Mouse (Mus musculus) T-helper 17 cell (primary cell): ENCODE results near the gene Atg10.

ENCODE experiments used
- in situ Hi-C, 2 experiments: fragments of 300-600 bp; cut with MboI, MseI; formaldehyde crosslinking; loops; 1 replicate in 1 of 2; 2 replicates in 1 of 2; pipeline ENCODE4 v1.15.1; 2025; ENCODE audit warnings: high pct_unique_total_duplicates in 2 of 2

Gene Atg10

DNA sequence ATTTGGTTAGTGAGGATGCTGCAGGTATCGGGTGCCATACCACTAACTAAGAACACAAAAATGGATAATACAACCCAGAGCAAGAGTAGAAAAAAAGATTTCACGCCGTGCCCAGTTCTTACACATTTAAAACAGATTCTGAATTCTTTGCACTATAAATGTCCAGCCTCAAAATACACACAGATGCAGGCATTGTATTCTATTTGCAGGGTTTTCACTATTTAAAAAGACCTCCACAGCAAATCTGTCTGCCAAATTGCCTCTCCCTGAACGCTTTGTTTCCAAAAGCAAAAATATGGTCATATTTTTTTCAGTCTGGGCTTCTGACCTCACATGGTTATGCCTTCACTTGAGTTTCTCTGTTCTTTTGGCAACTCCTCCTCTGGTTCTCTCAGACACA lies 328.9 kb downstream of the Atg10 start:
- in situ Hi-C loops, result no loop called here

DNA sequence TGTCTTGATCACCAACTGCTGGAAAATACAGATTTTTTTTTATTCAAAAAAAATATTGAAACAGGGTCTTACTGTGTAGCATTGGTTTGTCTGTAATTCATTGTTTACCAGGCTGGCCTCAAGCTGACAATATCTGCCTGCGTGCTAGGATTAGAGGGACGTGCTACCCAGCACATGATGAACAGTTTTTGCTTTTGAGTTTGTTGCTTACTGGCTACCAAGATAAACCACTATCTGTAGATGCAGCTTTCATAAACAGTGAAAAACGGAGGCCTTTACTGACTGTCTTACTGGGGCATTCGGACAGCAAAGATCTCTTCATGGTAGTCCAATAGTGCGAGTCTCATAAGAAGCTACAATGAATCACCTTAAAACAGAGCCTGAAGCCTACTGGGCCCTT lies 333.7 kb downstream of the Atg10 start:
- in situ Hi-C loops, result no loop called here

DNA sequence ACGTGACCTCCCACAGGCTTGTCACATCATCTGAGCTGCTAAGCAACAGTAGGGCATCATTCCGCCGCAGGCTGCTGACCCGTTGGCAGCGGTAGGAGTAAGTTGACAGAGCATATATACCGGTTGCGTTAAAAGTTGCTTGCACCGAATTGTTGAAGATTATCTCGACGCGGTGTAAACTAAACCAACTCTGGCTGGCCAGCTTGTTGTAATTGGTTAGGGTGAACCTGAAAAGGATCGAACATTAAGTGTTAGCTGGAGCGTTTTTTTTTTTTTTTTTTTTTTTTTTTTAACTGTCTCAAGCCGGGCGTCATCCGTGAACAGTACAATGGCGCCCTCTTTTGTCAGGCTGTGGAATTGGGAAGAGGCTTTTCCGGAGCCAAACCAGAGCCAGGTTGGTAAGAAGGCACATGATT lies 337.2 kb downstream of the Atg10 start:
- in situ Hi-C loops, result no loop called here

DNA sequence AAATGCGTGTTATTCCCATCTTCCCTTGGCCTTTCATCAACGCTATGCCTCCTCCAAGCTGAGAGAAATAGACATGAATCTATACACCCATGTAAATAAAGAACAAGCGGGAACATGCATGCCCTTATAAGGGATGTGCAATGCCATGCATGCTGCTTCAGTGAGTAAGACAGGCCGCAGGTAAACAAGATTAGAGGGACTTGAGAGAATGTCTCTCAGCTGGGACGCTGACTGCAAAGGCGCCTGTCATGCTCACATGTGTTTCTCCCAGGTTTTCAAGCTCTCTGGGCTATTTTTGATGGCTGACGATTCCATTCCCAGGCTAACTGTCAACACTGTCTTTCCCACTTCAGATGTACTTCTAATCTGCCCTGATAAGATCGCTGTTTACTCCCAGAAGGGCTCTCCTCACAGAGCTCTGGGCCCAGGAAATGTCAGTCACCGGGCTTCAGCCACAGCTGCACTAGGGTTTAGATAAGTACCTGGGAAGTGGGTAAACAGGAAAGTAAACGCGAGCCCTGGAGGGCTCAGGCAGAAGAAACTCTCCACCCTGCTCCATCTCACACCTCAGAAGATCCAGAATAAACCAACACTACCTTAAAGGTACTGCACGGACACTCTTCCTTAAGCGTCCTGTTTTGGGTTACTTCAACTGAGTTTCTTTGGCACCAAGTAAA lies 337.8 kb downstream of the Atg10 start:
- in situ Hi-C loops, result no loop called here
